Mouse (Mus musculus) liver, adult 2 months (tissue): ENCODE data around the gene Ell2.

Source experiments
- CTCF ChIP-seq: fragments of 200-500 bp; IDR thresholded peaks from 2 replicates; pipeline ENCODE4 v1.5.1; 2011; ENCODE audit warnings: low read depth, low read length, control low read depth
- POLR2A ChIP-seq: fragments of 200-500 bp; IDR thresholded peaks from 2 replicates; pipeline ENCODE4 v1.6.1; 2011; ENCODE audit warnings: low read length, control low read depth; ENCODE audit not compliant: insufficient read depth; ENCODE audit errors: extremely low read depth

- TF ChIP-seq CTCF (no peak), POLR2A (no peak)
Observed at GRCm38 (mm10) chr13:75745328-75745727, 38.8 kb downstream of the Ell2 start.
